Mouse (Mus musculus) heart, embryonic 15.5 days (tissue): ENCODE results near the gene Stx6. TPM values are rescaled to one million over a fixed set of nuclear protein-coding genes. Genes with fewer than 3 reads are reported as not detected.

ENCODE experiments used
- ATAC-seq: fragments of 200-750 bp; cut with Nextera tagmentation; replicated peaks from 2 replicates; pipeline ENCODE4 v1.8.0; 2017; ENCODE audit warnings: low read depth, moderate TSS enrichment; ENCODE audit not compliant: insufficient number of reproducible peaks, insufficient read depth, low FRiP score
- H3K27ac ChIP-seq: fragments of 300-500 bp; sonication (generic); 2 replicates; pipeline ENCODE4 v1.5.1; 2015; ENCODE audit warnings: mild to moderate bottlenecking, inconsistent platforms
- H3K27me3 ChIP-seq: fragments of 300-500 bp; sonication (generic); 2 replicates; pipeline ENCODE4 v1.6.1; 2015; ENCODE audit warnings: inconsistent platforms
- H3K36me3 ChIP-seq: fragments of 300-500 bp; sonication (generic); 2 replicates; pipeline ENCODE4 v1.6.1; 2015; ENCODE audit warnings: mild to moderate bottlenecking, inconsistent platforms
- H3K4me1 ChIP-seq: fragments of 300-500 bp; sonication (generic); replicated peaks from 2 replicates; pipeline ENCODE4 v1.6.1; 2015; ENCODE audit warnings: inconsistent platforms
- H3K4me2 ChIP-seq: fragments of 300-500 bp; sonication (generic); 2 replicates; pipeline ENCODE4 v1.6.1; 2015; ENCODE audit warnings: inconsistent platforms, mild to moderate bottlenecking, moderate library complexity
- H3K4me3 ChIP-seq: fragments of 300-500 bp; sonication (generic); 2 replicates; pipeline ENCODE4 v1.5.1; 2015; ENCODE audit warnings: mild to moderate bottlenecking, inconsistent platforms
- H3K9ac ChIP-seq: fragments of 300-500 bp; sonication (generic); 2 replicates; pipeline ENCODE4 v1.6.1; 2015; ENCODE audit warnings: mild to moderate bottlenecking, inconsistent platforms
- H3K9me3 ChIP-seq: fragments of 300-500 bp; sonication (generic); replicated peaks from 2 replicates; pipeline ENCODE4 v1.6.1; 2016; ENCODE audit warnings: inconsistent platforms
- WGBS: fragments of 180-500 bp; shearing (Covaris S2); methylation state at CpG from one replicate; pipeline ENCODE4 v1.1.7; 2015; ENCODE audit warnings: mixed read lengths; 5-methylcytosine and 5-hydroxymethylcytosine counted together
- polyA plus RNA-seq: library from polyadenylated mRNA; unstranded; fragments of >200 nt; fragmentation: Nextera tagmentation; extraction: Ambion mirVana; gene quantifications from 2 replicates; pipeline ENCODE4 v1.2.1, GENCODE M21; 2015

The Stx6 gene
- polyA plus RNA-seq, 1 experiment from 2014 or later, result 47.7 TPM

- no peaks in the 10 kb centered on the region for H3K9me3 ChIP-seq
- no peak overlapping the region for H3K9ac ChIP-seq
- no peak overlapping the region for H3K4me2 ChIP-seq
- H3K4me1 ChIP-seq, result peaks cover 11% of the 10 kb centered on the region
- ATAC-seq, result no peak
- no peak overlapping the region for H3K27ac ChIP-seq
- no peaks in the 10 kb centered on the region for H3K36me3 ChIP-seq
- no peak overlapping the region for H3K4me3 ChIP-seq
- WGBS, result 35% methylated on average over 5 of the region's 5 CpGs
- H3K27me3 ChIP-seq, result no peaks in the 10 kb centered on the region
Measured at GRCm38 (mm10) chr1:155247441-155247840, 88.9 kb downstream of the Stx6 start.

GRCm38 (mm10) chr1:155248041-155248440, 89.5 kb downstream of the Stx6 start:
- Histone ChIP-seq H3K27me3 (no peaks in the 10 kb centered on the region), H3K4me1 (peaks cover 11% of the 10 kb centered on the region), H3K27ac (no peak overlapping the region), H3K9ac (no peak overlapping the region), H3K36me3 (no peaks in the 10 kb centered on the region), H3K9me3 (no peaks in the 10 kb centered on the region), H3K4me3 (no peak overlapping the region), H3K4me2 (no peak overlapping the region)
- ATAC-seq, result no peak
- 40% methylated on average over 5 of the region's 5 CpGs for WGBS

- H3K36me3 ChIP-seq, result no peaks in the 10 kb centered on the region
- no peak overlapping the region for H3K4me2 ChIP-seq
- WGBS, result 42% methylated on average over 5 of the region's 5 CpGs
- no peak overlapping the region for H3K4me3 ChIP-seq
- ATAC-seq, result no peak
- peaks cover 9% of the 10 kb centered on the region for H3K4me1 ChIP-seq
- H3K9me3 ChIP-seq, result no peaks in the 10 kb centered on the region
- H3K27me3 ChIP-seq, result no peaks in the 10 kb centered on the region
- H3K27ac ChIP-seq, result no peak overlapping the region
- H3K9ac ChIP-seq, result no peak overlapping the region
Measured at GRCm38 (mm10) chr1:155249896-155250295, 91.4 kb downstream of the Stx6 start.

GRCm38 (mm10) chr1:155250531-155251135, 92.1 kb downstream of the Stx6 start:
- H3K4me2 ChIP-seq, result no peak overlapping the region
- ATAC-seq, result no peak
- no peaks in the 10 kb centered on the region for H3K36me3 ChIP-seq
- no peaks in the 10 kb centered on the region for H3K9me3 ChIP-seq
- H3K4me1 ChIP-seq, result peaks cover 4% of the 10 kb centered on the region
- 54% methylated on average over 4 of the region's 4 CpGs for WGBS
- H3K27ac ChIP-seq, result no peak overlapping the region
- H3K27me3 ChIP-seq, result no peaks in the 10 kb centered on the region
- no peak overlapping the region for H3K9ac ChIP-seq
- no peak overlapping the region for H3K4me3 ChIP-seq

GRCm38 (mm10) chr1:155251596-155251995, 93.1 kb downstream of the Stx6 start:
- no peak for ATAC-seq
- H3K4me1 ChIP-seq, result peaks cover 4% of the 10 kb centered on the region
- no peak overlapping the region for H3K4me2 ChIP-seq
- H3K27me3 ChIP-seq, result no peaks in the 10 kb centered on the region
- no peaks in the 10 kb centered on the region for H3K9me3 ChIP-seq
- H3K36me3 ChIP-seq, result no peaks in the 10 kb centered on the region
- no peak overlapping the region for H3K9ac ChIP-seq
- no peak overlapping the region for H3K27ac ChIP-seq
- H3K4me3 ChIP-seq, result no peak overlapping the region
- WGBS, result 64% methylated on average over 5 of the region's 5 CpGs

GRCm38 (mm10) chr1:155252631-155253121, 94.2 kb downstream of the Stx6 start:
- H3K4me1 ChIP-seq, result peaks cover 4% of the 10 kb centered on the region
- H3K9ac ChIP-seq, result no peak overlapping the region
- H3K9me3 ChIP-seq, result no peaks in the 10 kb centered on the region
- no peaks in the 10 kb centered on the region for H3K36me3 ChIP-seq
- WGBS, result 28% methylated on average over 6 of the region's 6 CpGs
- no peak overlapping the region for H3K27ac ChIP-seq
- no peaks in the 10 kb centered on the region for H3K27me3 ChIP-seq
- no peak overlapping the region for H3K4me3 ChIP-seq
- H3K4me2 ChIP-seq, result no peak overlapping the region
- ATAC-seq, result 0 out of 2 replicates have a peak, but pooled peaks have one; percentile 18

GRCm38 (mm10) chr1:155253126-155253525, 94.6 kb downstream of the Stx6 start:
- H3K4me3 ChIP-seq, result no peak overlapping the region
- no peaks in the 10 kb centered on the region for H3K36me3 ChIP-seq
- no peak overlapping the region for H3K4me2 ChIP-seq
- ATAC-seq, result no peak
- H3K9me3 ChIP-seq, result no peaks in the 10 kb centered on the region
- H3K27me3 ChIP-seq, result no peaks in the 10 kb centered on the region
- H3K27ac ChIP-seq, result no peak overlapping the region
- H3K4me1 ChIP-seq, result peaks cover 4% of the 10 kb centered on the region
- 61% methylated on average over 12 of the region's 12 CpGs for WGBS
- no peak overlapping the region for H3K9ac ChIP-seq

- no peak overlapping the region for H3K4me3 ChIP-seq
- WGBS, result 81% methylated on average over 8 of the region's 8 CpGs
- H3K4me2 ChIP-seq, result no peak overlapping the region
- no peaks in the 10 kb centered on the region for H3K27me3 ChIP-seq
- no peaks in the 10 kb centered on the region for H3K9me3 ChIP-seq
- H3K4me1 ChIP-seq, result peaks cover 4% of the 10 kb centered on the region
- no peak for ATAC-seq
- no peaks in the 10 kb centered on the region for H3K36me3 ChIP-seq
- H3K27ac ChIP-seq, result no peak overlapping the region
- no peak overlapping the region for H3K9ac ChIP-seq
Measured at GRCm38 (mm10) chr1:155254309-155254708, 95.8 kb downstream of the Stx6 start.

Other genes starting within 250 kb of the Stx6 start
- 5.0 and 5.5 TPM in 2 replicates for gene Ier5, start 59.1 kb upstream of the Stx6 start, polyA plus RNA-seq
- gene Mr1, start 11.9 kb upstream of the Stx6 start, polyA plus RNA-seq, result 6.6 and 7.1 TPM in 2 replicates
- 8.0 and 9.4 TPM in 2 replicates for gene BC034090, start 85.7 kb downstream of the Stx6 start, polyA plus RNA-seq